Mouse (Mus musculus): ENCODE results near the gene Cyp27a1. TPM values are rescaled to one million over a fixed set of nuclear protein-coding genes. Genes with fewer than 3 reads are reported as not detected.

Cyp27a1 gene
- polyA plus RNA-seq, 1 experiment from 2014 or later, result 1.6 TPM

DNA sequence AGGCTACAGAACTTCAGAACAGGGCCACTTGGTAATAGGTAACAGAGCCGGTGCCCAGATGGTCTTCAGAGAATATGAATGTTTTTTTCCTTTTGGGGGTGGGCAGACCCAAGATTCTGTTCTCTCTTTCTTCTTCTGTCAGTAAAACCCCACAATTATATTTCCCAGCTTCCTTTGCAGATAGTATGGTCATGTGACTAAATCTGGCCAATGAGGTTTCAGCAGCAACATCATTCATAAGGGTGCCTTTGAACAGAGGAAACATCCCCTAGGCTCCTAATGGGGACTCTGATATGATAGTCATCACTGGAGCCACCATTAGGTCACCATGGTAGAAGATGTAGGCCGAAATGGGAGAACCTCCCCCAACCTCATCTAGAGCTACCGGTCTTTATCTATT, 39.5 kb downstream of the Cyp27a1 start:
- no peak overlapping the region for H3K27ac ChIP-seq (replicated peaks)
- H3K36me3 ChIP-seq, result no peaks in the 10 kb centered on the region
- peaks cover 14% of the 10 kb centered on the region; the same call in 1 of the 2 replicates for H3K27me3 ChIP-seq
- no peak overlapping the region for H3K9ac ChIP-seq (replicated peaks)
- no peak overlapping the region for H3K4me3 ChIP-seq
- H3K4me1 ChIP-seq, result peaks cover 4% of the 10 kb centered on the region
- 96% methylated on average over 3 of the region's 3 CpGs for WGBS
- no peak overlapping the region for H3K4me2 ChIP-seq (replicated peaks)
- ATAC-seq (replicated peaks), result no peak
- no peaks in the 10 kb centered on the region for H3K9me3 ChIP-seq

DNA sequence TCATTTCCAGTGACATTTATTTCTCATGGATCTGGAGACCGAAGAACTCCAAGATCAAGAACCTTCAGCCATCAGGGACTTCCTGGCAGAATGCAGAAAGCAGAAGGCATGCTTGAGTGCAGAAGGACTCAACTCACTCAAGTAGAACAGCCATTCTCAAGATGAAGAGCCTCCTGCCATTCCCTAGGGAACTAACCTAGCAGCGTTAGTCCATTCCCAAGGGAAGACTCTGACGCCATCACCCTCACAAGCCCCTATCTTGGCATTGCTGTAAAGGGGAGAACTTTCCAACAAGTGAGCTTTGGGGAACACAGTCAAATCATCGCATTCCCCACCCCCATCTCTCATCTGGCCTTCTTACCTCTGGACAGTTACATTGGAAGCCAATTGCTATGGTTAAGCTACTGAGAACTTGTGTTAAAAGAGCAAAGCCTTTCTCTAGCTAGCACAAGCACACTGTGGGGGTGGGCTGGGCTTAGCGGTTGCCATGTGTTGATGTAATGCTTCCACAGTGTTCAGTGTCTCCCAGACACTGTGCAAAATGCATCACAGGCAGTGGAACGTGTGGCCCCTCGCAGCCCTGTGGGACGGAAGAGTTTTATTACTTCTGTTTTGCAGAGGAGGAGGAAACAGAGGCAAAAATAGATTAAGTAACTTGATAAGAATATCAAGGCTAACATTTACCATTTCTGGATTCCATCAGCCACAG, 40.0 kb downstream of the Cyp27a1 start:
- Histone ChIP-seq H3K9me3 (no peaks in the 10 kb centered on the region), H3K27ac (replicated peaks) (no peak overlapping the region), H3K4me1 (peaks cover 4% of the 10 kb centered on the region), H3K4me3 (no peak overlapping the region), H3K4me2 (replicated peaks) (no peak overlapping the region), H3K36me3 (no peaks in the 10 kb centered on the region), H3K9ac (replicated peaks) (no peak overlapping the region), H3K27me3 (peaks cover 10% of the 10 kb centered on the region; the same call in 1 of the 2 replicates)
- ATAC-seq (replicated peaks), result no peak
- WGBS, result 89% methylated on average over 8 of the region's 8 CpGs

GRCm38 (mm10) chr1:74754175-74754785, 40.9 kb downstream of the Cyp27a1 start:
- no peak overlapping the region for H3K27ac ChIP-seq (replicated peaks)
- no peak overlapping the region for H3K4me2 ChIP-seq (replicated peaks)
- no peaks in the 10 kb centered on the region for H3K4me1 ChIP-seq
- peaks cover 3% of the 10 kb centered on the region; the same call in 1 of the 2 replicates for H3K27me3 ChIP-seq
- ATAC-seq (replicated peaks), result no peak
- no peaks in the 10 kb centered on the region for H3K36me3 ChIP-seq
- no peaks in the 10 kb centered on the region for H3K9me3 ChIP-seq
- WGBS, result 78% methylated on average over 5 of the region's 5 CpGs
- H3K4me3 ChIP-seq, result no peak overlapping the region
- no peak overlapping the region for H3K9ac ChIP-seq (replicated peaks)

DNA sequence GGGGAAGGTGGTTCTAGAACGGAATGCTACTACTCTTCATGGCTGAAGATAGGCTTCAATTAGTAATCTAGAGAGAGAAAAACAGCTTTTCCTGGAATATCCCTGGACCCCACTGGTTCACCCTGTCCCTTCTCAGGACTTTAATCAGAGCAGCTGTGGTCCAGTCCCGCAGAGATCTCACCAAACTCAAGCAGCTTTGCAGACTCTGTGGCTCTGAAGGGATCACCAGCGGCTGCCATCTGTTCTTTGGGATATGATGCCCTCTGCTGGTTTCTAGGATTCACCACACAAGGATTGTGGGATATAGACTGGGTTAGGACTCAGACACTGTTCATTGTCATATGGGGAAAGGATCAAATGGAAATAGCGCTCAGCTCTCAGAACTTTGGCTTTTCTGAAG, 46.4 kb downstream of the Cyp27a1 start:
- no peak overlapping the region for H3K4me2 ChIP-seq (replicated peaks)
- ATAC-seq (replicated peaks), result no peak
- H3K27me3 ChIP-seq, result peaks cover 3% of the 10 kb centered on the region
- no peaks in the 10 kb centered on the region for H3K36me3 ChIP-seq
- H3K27ac ChIP-seq (replicated peaks), result no peak overlapping the region
- H3K4me1 ChIP-seq, result no peaks in the 10 kb centered on the region
- H3K9me3 ChIP-seq, result no peaks in the 10 kb centered on the region
- WGBS, result 28% methylated on average over 4 of the region's 4 CpGs
- no peak overlapping the region for H3K9ac ChIP-seq (replicated peaks)
- no peak overlapping the region for H3K4me3 ChIP-seq

DNA sequence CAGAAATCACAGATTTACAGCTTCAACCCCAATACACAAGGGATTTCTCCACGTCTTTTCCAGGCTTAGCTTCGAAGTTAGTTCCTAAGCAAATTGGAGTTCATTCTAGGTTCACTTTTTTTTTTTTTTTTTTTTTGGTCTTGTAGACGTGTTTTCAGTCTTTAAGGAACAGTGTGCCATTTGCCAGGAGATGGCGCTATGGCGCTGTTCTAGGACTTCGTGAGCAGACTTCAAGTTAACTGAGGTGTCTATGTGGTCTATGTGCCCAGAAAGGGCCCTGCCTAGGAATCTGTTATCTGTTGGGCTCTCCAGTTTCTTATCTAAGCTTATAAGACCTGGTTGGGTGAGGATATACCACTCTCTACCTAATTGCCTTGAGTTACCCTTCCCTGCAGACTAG, 49.7 kb downstream of the Cyp27a1 start:
- Histone ChIP-seq H3K36me3 (no peaks in the 10 kb centered on the region), H3K27ac (replicated peaks) (no peak overlapping the region), H3K9ac (replicated peaks) (no peak overlapping the region), H3K4me1 (no peaks in the 10 kb centered on the region), H3K9me3 (no peaks in the 10 kb centered on the region), H3K4me3 (no peak overlapping the region), H3K27me3 (peaks cover 13% of the 10 kb centered on the region), H3K4me2 (replicated peaks) (no peak overlapping the region)
- WGBS, result 2% methylated on average over 6 of the region's 6 CpGs
- ATAC-seq (replicated peaks), result no peak

DNA sequence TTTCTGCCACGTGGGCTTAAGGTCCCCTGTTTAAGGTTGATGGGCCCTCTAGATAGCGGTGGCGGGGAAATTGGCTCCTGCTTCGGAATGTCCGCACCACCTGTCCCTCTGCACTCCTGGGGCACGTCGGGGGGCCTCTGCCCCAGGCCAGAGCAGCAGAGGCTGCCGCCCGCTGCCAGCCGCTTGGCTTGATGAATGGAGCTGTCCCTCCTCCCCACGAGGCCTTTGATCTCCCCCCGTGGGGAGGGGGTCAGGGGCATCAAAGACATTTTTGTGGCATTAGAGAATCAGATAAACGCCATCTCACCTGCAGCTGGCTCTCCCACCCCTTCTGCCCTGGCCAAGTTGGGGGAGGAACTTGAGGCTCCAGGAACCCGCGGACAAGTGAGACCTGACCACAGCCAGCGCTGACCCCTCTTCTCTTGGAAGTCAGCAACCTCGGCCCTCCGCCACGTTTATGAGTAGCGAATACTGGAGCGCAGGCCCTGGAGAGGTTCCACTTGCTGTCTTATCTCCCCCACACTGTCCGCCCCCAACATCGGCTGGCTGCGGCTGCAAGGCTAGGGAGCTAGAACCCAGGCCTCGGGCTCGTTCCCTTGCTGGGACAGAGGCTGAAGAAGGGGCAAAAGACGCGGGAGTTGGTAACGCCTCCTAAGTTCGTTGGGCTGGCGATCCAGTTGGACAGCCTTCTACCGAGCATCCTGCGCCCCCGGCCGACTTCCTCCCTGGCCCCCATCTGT, 57.5 kb downstream of the Cyp27a1 start:
- 0 out of 2 replicates have a peak overlapping the region, but pooled peaks have one; percentile 35 for H3K9ac ChIP-seq (replicated peaks)
- no peak overlapping the region for H3K27ac ChIP-seq (replicated peaks)
- H3K9me3 ChIP-seq, result no peaks in the 10 kb centered on the region
- H3K36me3 ChIP-seq, result no peaks in the 10 kb centered on the region
- peaks cover 77% of the 10 kb centered on the region for H3K27me3 ChIP-seq
- H3K4me2 ChIP-seq (replicated peaks), result peak overlapping the region; percentile 88
- H3K4me1 ChIP-seq, result peaks cover 29% of the 10 kb centered on the region
- WGBS, result under 1% methylated on average over 35 of the region's 35 CpGs
- H3K4me3 ChIP-seq, result peak overlapping the region; percentile 48
- no peak; the same call in 1 of the 2 replicates for ATAC-seq (replicated peaks)

DNA sequence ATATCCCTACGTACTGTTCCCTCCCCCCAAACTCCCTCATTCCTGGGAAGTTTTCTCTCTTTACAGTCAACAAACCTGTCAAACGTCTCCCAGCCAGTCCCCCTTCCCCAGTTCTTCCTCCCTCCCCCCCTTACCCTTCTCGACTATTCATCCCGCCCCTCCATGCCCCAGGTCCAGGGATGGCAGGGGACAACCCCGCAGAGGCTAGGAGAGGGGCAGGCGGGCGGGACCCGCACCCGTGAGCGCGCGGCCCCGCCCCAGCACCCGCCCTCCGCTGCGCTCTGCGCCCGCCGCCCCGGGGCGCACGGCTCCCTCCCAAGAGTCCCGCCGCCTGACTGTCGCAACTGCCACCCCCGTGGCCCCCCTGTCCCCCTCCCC, 58.1 kb downstream of the Cyp27a1 start:
- H3K9me3 ChIP-seq, result no peaks in the 10 kb centered on the region
- peak overlapping the region; percentile 35; the same call in 1 of the 2 replicates for H3K9ac ChIP-seq (replicated peaks)
- under 1% methylated on average over 25 of the region's 26 CpGs for WGBS
- no peak for ATAC-seq (replicated peaks)
- peak overlapping the region; percentile 88 for H3K4me2 ChIP-seq (replicated peaks)
- H3K27me3 ChIP-seq, result peaks cover 83% of the 10 kb centered on the region
- no peaks in the 10 kb centered on the region for H3K36me3 ChIP-seq
- H3K4me3 ChIP-seq, result peak overlapping the region; percentile 48
- H3K4me1 ChIP-seq, result peaks cover 29% of the 10 kb centered on the region
- no peak overlapping the region for H3K27ac ChIP-seq (replicated peaks)

DNA sequence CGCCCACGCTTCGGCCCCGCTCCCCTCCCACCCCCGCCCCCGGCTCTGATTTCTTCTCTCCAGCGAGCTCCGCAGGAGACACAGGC, 58.3 kb downstream of the Cyp27a1 start, which contains the start of gene Wnt6:
TSS of gene Wnt6 (plus strand) at position 48 of the 86 bp plus-strand sequence.
- Histone ChIP-seq H3K4me2 (replicated peaks) (peak within 1 kb of the TSS; percentile 88), H3K9me3 (no peaks in the 10 kb centered on the region), H3K9ac (replicated peaks) (peak within 1 kb of the TSS; percentile 35), H3K27me3 (peaks cover 85% of the 10 kb centered on the region), H3K4me3 (peak within 1 kb of the TSS; percentile 48), H3K36me3 (no peaks in the 10 kb centered on the region), H3K4me1 (peaks cover 29% of the 10 kb centered on the region), H3K27ac (replicated peaks) (no peak within 1 kb of the TSS)
- no peak for ATAC-seq (replicated peaks)
- WGBS, result 3% methylated on average over 6 of the region's 8 CpGs

GRCm38 (mm10) chr1:74771931-74772620, 58.7 kb downstream of the Cyp27a1 start:
- no peak overlapping the region for H3K27ac ChIP-seq (replicated peaks)
- H3K4me2 ChIP-seq (replicated peaks), result peak overlapping the region; percentile 88
- H3K4me3 ChIP-seq, result peak overlapping the region; percentile 48
- H3K27me3 ChIP-seq, result peaks cover 89% of the 10 kb centered on the region
- under 1% methylated on average over 36 of the region's 51 CpGs for WGBS
- H3K36me3 ChIP-seq, result no peaks in the 10 kb centered on the region
- ATAC-seq (replicated peaks), result 0 out of 2 replicates have a peak, but pooled peaks have one; percentile 30
- H3K9me3 ChIP-seq, result no peaks in the 10 kb centered on the region
- peak overlapping the region; percentile 35 for H3K9ac ChIP-seq (replicated peaks)
- peaks cover 29% of the 10 kb centered on the region for H3K4me1 ChIP-seq

DNA sequence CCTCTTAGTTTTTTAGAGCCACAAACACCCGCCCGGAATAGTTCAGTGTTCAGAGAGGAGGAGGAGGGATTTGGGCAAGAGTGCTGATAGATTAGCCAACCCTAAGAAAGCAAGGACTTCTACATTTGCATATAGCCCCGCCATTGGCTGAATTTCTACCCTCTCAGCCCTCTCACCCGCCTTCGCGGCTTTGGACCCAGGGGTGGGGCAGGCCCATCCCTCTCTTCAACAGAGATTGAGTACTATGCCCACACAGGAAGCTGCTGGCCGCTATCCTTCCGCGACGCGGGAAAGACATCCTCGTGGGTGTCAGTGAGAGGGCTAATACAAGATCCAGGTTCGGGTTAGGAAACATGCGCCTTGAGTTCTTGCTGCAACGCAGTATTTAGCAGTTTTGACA, 59.8 kb downstream of the Cyp27a1 start:
- peak; percentile 85 for ATAC-seq (replicated peaks)
- no peaks in the 10 kb centered on the region for H3K9me3 ChIP-seq
- peak overlapping the region; percentile 26 for H3K4me3 ChIP-seq
- no peak overlapping the region for H3K9ac ChIP-seq (replicated peaks)
- H3K27me3 ChIP-seq, result peaks cover 86% of the 10 kb centered on the region
- peak overlapping the region; percentile 88 for H3K4me2 ChIP-seq (replicated peaks)
- peaks cover 29% of the 10 kb centered on the region for H3K4me1 ChIP-seq
- no peak overlapping the region for H3K27ac ChIP-seq (replicated peaks)
- WGBS, result under 1% methylated on average over 15 of the region's 15 CpGs
- no peaks in the 10 kb centered on the region for H3K36me3 ChIP-seq

DNA sequence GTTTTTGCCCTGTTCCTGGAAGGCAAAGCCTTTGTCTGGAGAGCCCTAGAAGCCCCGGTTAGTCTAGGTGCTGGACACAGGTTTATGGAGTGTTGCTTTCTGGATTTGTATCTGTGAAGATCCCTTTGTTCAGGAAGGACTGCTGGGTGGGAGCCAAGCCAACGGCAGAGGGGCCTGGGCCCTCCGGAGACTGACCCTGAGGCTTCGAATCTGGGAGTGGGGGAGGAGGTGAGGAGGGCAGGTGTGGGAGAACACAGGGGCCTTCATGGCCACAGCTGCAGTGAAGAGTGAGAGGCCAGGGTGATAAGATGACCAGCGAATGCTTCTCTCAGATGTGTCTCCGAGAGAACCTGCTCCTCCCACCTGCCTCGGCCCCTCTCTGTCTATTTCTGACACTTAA, 60.7 kb downstream of the Cyp27a1 start:
- H3K27me3 ChIP-seq, result peaks cover 87% of the 10 kb centered on the region
- no peak for ATAC-seq (replicated peaks)
- H3K36me3 ChIP-seq, result no peaks in the 10 kb centered on the region
- H3K27ac ChIP-seq (replicated peaks), result no peak overlapping the region
- 11% methylated on average over 7 of the region's 7 CpGs for WGBS
- no peaks in the 10 kb centered on the region for H3K9me3 ChIP-seq
- H3K4me2 ChIP-seq (replicated peaks), result no peak overlapping the region
- no peak overlapping the region for H3K4me3 ChIP-seq
- H3K9ac ChIP-seq (replicated peaks), result no peak overlapping the region
- H3K4me1 ChIP-seq, result peaks cover 29% of the 10 kb centered on the region

DNA sequence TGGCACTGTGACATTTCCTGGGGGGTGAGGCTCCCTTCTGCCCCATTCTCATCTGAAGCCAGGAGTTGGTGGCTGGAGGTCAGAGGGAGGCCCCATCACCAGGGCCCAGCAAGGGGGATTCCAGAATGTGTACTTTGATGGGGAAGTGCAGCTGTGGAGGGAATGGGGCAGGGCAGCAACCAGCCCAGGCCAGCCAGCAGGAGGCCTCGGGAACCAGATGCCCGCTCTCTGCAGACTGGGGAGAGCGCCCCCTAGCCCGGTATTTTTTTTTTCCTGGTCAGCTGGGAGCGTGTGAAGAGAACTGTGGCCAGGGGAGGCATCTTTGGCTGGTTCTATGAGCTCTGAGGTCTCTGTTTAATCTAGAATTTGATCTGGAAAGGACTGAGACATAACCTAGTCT, 62.4 kb downstream of the Cyp27a1 start:
- no peak for ATAC-seq (replicated peaks)
- Histone ChIP-seq H3K27me3 (peaks cover 83% of the 10 kb centered on the region), H3K4me1 (peaks cover 25% of the 10 kb centered on the region), H3K9me3 (no peaks in the 10 kb centered on the region), H3K4me2 (replicated peaks) (no peak overlapping the region), H3K36me3 (no peaks in the 10 kb centered on the region), H3K27ac (replicated peaks) (no peak overlapping the region), H3K9ac (replicated peaks) (no peak overlapping the region), H3K4me3 (no peak overlapping the region)
- WGBS, result 9% methylated on average over 5 of the region's 5 CpGs
